Mouse (Mus musculus) inflammation-experienced regulatory T-cells, adult 6 months (primary cell): ENCODE measurements around the gene Dennd4c. TPM values are rescaled to one million over a fixed set of nuclear protein-coding genes. Genes with fewer than 3 reads are reported as not detected.

ENCODE experiments used
- ATAC-seq: one replicate; pipeline ENCODE4 v1.8.0; 2017
- polyA plus RNA-seq, 3 experiments: library from polyadenylated mRNA; unstranded; fragments of 100-300 nt; shearing (Covaris generic); gene quantifications; one replicate each; pipeline ENCODE4 v1.2.1; 2017

Gene Dennd4c
- polyA plus RNA-seq, 3 experiments from 2014 or later = 6.6 to 9.9 (median 8.8) TPM

DNA sequence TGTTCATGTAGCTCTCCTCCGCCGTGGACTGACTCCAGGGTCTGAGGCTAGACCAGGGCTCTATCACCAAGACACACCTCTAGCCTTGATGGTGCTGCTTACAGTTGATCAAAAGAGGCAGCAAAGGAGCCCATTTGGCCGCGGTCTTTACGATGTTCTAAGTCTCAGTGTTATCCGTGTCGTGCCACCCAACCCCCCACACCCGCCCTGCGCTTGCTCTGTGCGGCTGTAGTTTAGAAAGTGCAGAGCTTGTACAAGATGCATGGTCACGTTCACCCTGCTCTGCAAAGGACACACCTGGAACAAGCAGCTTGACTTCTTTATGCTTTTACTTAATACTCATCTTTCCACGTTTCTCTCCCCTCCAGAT is 137.4 kb downstream of the Dennd4c start:
- peak; percentile 63 for ATAC-seq

DNA sequence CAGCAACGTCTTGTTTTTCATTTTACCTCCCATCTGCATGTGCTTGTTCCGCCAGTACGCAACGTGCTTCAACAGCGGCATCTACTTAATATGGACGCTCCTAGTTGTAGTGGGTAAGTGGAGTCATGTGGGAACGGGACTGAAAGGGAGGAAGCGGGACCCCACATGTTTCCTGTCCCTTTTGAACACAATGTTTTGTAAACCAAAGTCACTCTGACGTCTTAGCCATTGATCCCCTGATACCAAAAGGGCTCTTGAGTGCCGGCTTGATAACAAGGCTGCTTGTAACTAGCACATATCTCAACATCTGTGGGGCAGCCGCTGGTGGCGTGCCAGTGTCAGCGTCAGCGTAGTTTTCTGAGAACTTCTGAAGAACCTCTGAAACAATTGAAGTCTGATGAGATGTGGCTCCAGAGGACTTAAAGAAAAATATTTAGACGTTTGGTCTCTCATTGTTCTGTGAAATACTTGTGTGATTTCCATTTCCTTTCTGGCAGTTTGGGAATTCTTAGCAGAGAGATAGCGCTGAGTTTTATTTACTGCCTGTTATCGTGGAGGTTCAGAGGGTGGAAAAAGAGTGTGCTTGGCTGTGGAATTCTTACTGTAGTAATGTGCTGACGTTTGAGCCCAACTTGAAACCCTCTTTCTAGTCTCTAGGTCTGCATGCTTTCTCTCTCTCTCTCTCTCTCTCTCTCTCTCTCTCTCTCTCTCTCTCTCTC is 138.0 kb downstream of the Dennd4c start:
- peak; percentile 87 for ATAC-seq

DNA sequence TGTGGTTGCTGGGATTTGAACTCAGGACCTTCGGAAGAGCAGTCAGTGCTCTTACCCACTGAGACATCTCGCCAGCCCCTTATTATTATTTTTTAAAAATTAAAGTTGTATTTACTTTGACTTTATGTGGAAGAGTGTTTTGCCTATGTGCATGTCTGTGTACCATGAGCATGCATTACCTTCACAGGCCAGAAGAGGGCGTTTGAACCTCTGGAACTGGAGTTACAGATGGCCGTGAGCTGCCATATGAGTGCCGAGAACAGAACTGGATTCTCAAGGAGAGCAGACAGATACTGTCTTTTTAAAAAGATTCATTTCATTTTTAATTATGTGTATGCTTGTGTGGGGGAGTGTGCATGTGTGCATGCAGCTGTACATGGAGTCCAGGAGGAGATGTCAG is 139.5 kb downstream of the Dennd4c start:
- no peak for ATAC-seq

GRCm38 (mm10) chr4:86897411-86897810 is 149.1 kb downstream of the Dennd4c start:
- ATAC-seq = no peak

DNA sequence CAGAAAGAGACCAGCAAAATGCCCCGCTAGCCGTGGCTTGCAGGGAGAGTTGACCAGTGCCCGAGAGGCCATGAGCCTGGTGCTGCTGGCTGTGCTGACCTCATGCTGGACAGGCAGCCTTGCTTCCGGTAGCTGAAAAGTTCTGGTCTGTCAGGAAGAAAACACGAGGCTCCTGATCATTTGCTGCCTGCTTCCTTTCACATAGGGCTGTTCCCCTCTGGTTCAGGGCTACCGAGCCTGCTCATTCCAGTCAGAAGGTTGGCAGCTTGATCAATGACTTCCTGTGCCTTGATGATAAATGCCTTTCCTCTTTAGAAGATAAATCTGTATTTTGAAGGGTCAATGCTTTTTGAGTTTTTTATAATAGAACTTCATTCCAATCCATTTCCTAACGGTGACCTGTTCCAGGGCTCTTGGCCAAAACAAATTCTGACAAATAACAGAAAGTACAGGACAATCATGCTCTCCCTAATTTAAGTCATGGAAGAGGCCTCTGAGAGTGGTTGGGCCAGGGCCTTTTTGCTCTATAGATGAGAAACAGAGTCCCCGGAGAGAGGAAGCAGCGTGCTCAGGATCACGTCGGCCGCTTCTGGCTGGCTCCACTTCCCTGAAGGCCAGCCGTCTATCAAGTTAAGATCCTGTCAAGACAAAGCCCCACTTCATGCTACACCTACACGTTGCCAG is 150.6 kb downstream of the Dennd4c start:
- ATAC-seq = no peak

Other genes starting within 250 kb of the Dennd4c start
- gene Saxo1, start 190.2 kb upstream of the Dennd4c start, polyA plus RNA-seq = not detected
- 10 to 100 TPM; 25.1 to 61.8 (median 27.9) TPM for gene Rraga, start 172.9 kb upstream of the Dennd4c start, polyA plus RNA-seq
- gene Haus6, start 136.5 kb upstream of the Dennd4c start, polyA plus RNA-seq = 10 to 100 TPM; 12.1 to 26.0 (median 13.4) TPM
- gene Plin2, start 78.5 kb upstream of the Dennd4c start, polyA plus RNA-seq = 10 to 100 TPM; 21.1 to 33.4 (median 21.3) TPM
- 1,000 to 10,000 TPM; 1,929 to 2,891 (median 2,713) TPM for gene Rps6, start 108.9 kb downstream of the Dennd4c start, polyA plus RNA-seq
- gene Acer2, start 125.8 kb downstream of the Dennd4c start, polyA plus RNA-seq = 1 to 10 TPM; 1.6 to 8.1 (median 6.5) TPM